Mouse (Mus musculus) CH12.LX (cell line): ENCODE measurements around the gene Adh1.

ENCODE experiments used
- CTCF ChIP-seq, 2 experiments: IDR thresholded peaks in 1 of 2; conservative IDR thresholded peaks in 1 of 2; 2 replicates each; pipeline ENCODE4 v1.5.1; 2011 to 2012; ENCODE audit warnings: low read depth in 2 of 2, low read length in 2 of 2, improper control_type of control experiment in 1 of 2, inconsistent platforms in 1 of 2, mild to moderate bottlenecking in 1 of 2, moderate library complexity in 1 of 2
- POLR2A ChIP-seq: IDR thresholded peaks from 2 replicates; pipeline ENCODE4 v1.6.1; 2011; ENCODE audit warnings: low read depth, mild to moderate bottlenecking, improper control_type of control experiment, low read length
- POLR2AphosphoS2 ChIP-seq: IDR thresholded peaks from 2 replicates; pipeline ENCODE4 v1.6.1; 2011; ENCODE audit warnings: low read depth, low read length, improper control_type of control experiment

- TF ChIP-seq CTCF (conservative IDR thresholded peaks at IDR 0.05 in 1 of 2, IDR thresholded peaks at IDR 0.05 in 1 of 2; ENCODE audit: low read depth in 2 of 2, low read length in 2 of 2) (no peak), POLR2AphosphoS2 (no peak), POLR2A (no peak)
Observed at GRCm38 (mm10) chr3:138222511-138222910, 38.3 kb upstream of the Adh1 start.
